Mouse (Mus musculus): ENCODE measurements around the gene Gm20715.

DNA sequence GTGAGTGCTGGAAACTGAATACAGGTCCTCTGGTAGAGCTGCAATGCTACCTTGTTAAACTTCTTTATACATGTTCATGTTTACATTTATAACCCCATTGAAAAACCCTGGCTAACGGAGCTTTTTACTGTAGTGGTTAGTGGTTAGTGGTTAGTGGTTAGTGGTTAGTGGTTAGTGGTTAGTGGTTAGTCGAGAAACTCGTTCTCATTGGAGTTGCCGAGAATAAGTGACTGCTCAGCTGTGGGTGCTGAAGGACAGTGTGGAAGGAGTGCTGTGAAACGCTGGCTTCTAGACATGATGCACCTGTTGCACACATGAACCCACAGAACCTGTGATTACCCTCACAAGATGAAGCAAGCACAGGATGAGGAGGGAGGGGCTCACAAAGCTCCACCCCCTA lies 37.7 kb downstream of the Gm20715 start:
- TF ChIP-seq POLR2A (IDR thresholded peaks at IDR 0.05; ENCODE audit: low read depth, low read length) = no peak
- no peak for TF ChIP-seq CTCF (IDR thresholded peaks at IDR 0.05; ENCODE audit: extremely low read depth, insufficient read depth, insufficient read length, insufficient replicate concordance)

Measured in spleen, adult 2 months (tissue).